Mouse (Mus musculus) hindbrain, embryonic 10.5 days (tissue): ENCODE data around the gene Tubb3. TPM values are rescaled to one million over a fixed set of nuclear protein-coding genes. Genes with fewer than 3 reads are reported as not detected.

ENCODE experiments used
- DNase-seq: peaks from one replicate; pipeline ENCODE4 v3.0.0-alpha.2; 2017; ENCODE audit warnings: low spot score
- H3K27ac ChIP-seq: fragments of 300-500 bp; sonication (generic); 2 replicates; pipeline ENCODE4 v1.5.1; 2016; ENCODE audit warnings: mild to moderate bottlenecking, moderate library complexity
- H3K27me3 ChIP-seq: fragments of 300-500 bp; sonication (generic); 2 replicates; pipeline ENCODE4 v1.6.1; 2016; ENCODE audit warnings: mild to moderate bottlenecking; ENCODE audit not compliant: poor library complexity, insufficient read depth, severe bottlenecking
- H3K36me3 ChIP-seq: fragments of 300-500 bp; sonication (generic); 2 replicates; pipeline ENCODE4 v1.6.1; 2016; ENCODE audit warnings: mild to moderate bottlenecking, moderate library complexity
- H3K4me1 ChIP-seq: fragments of 300-500 bp; sonication (generic); replicated peaks from 2 replicates; pipeline ENCODE4 v1.6.1; 2016; ENCODE audit warnings: mild to moderate bottlenecking
- H3K4me3 ChIP-seq: fragments of 300-500 bp; sonication (generic); 2 replicates; pipeline ENCODE4 v1.5.1; 2016; ENCODE audit warnings: mild to moderate bottlenecking, moderate library complexity
- H3K9me3 ChIP-seq: fragments of 300-500 bp; sonication (generic); 2 replicates; pipeline ENCODE4 v1.6.1; 2016; ENCODE audit warnings: mild to moderate bottlenecking, moderate library complexity
- WGBS: fragments of 180-500 bp; shearing (Covaris S2); methylation state at CpG from one replicate; pipeline ENCODE4 v1.1.7; 2016; 5-methylcytosine and 5-hydroxymethylcytosine counted together
- polyA plus RNA-seq: library from polyadenylated mRNA; unstranded; fragments of >200 nt; fragmentation: Nextera tagmentation; extraction: Ambion mirVana; gene quantifications from 2 replicates; pipeline ENCODE4 v1.2.1, GENCODE M21; 2016

The Tubb3 gene
- polyA plus RNA-seq, 1 experiment from 2014 or later, result 909 TPM

GRCm38 (mm10) chr8:123415967-123416943, 5.0 kb downstream of the Tubb3 start:
- Histone ChIP-seq H3K36me3 (peaks cover 48% of the 10 kb centered on the region), H3K4me1 (peaks cover 46% of the 10 kb centered on the region), H3K27ac (no peak overlapping the region), H3K27me3 (peaks cover 27% of the 10 kb centered on the region), H3K9me3 (no peaks in the 10 kb centered on the region), H3K4me3 (peak overlapping the region; percentile 29; the same call in 1 of the 2 replicates)
- DNase-seq, result no peak
- 71% methylated on average over 8 of the region's 8 CpGs for WGBS

- Histone ChIP-seq H3K27me3 (peaks cover 19% of the 10 kb centered on the region), H3K9me3 (no peaks in the 10 kb centered on the region), H3K27ac (no peak overlapping the region), H3K4me3 (peak overlapping the region; percentile 29; the same call in 1 of the 2 replicates), H3K36me3 (peaks cover 53% of the 10 kb centered on the region), H3K4me1 (peaks cover 38% of the 10 kb centered on the region)
- DNase-seq, result no peak
- 83% methylated on average over 8 of the region's 8 CpGs for WGBS
Measured at GRCm38 (mm10) chr8:123416944-123417555, 5.8 kb downstream of the Tubb3 start.

- peaks cover 53% of the 10 kb centered on the region for H3K36me3 ChIP-seq
- no peaks in the 10 kb centered on the region for H3K27me3 ChIP-seq
- WGBS, result 89% methylated on average over 4 of the region's 4 CpGs
- no peak for DNase-seq
- no peak overlapping the region for H3K4me3 ChIP-seq
- H3K4me1 ChIP-seq, result peaks cover 15% of the 10 kb centered on the region
- H3K27ac ChIP-seq, result no peak overlapping the region
- H3K9me3 ChIP-seq, result no peaks in the 10 kb centered on the region
Measured at GRCm38 (mm10) chr8:123419711-123420110, 8.5 kb downstream of the Tubb3 start.

- Histone ChIP-seq H3K9me3 (no peaks in the 10 kb centered on the region), H3K4me3 (no peak overlapping the region), H3K36me3 (peaks cover 53% of the 10 kb centered on the region), H3K27me3 (no peaks in the 10 kb centered on the region), H3K27ac (no peak overlapping the region), H3K4me1 (peaks cover 15% of the 10 kb centered on the region)
- 93% methylated on average over 34 of the region's 34 CpGs for WGBS
- no peak for DNase-seq
Measured at GRCm38 (mm10) chr8:123420525-123421281, 9.5 kb downstream of the Tubb3 start.

GRCm38 (mm10) chr8:123421325-123421724, 10.1 kb downstream of the Tubb3 start:
- DNase-seq, result no peak
- peaks cover 53% of the 10 kb centered on the region for H3K36me3 ChIP-seq
- H3K9me3 ChIP-seq, result peaks cover 1% of the 10 kb centered on the region; the same call in 1 of the 2 replicates
- peaks cover 12% of the 10 kb centered on the region for H3K4me1 ChIP-seq
- no peak overlapping the region for H3K27ac ChIP-seq
- no peaks in the 10 kb centered on the region for H3K27me3 ChIP-seq
- 92% methylated on average over 19 of the region's 19 CpGs for WGBS
- H3K4me3 ChIP-seq, result no peak overlapping the region

- DNase-seq, result peak; percentile 71
- H3K27me3 ChIP-seq, result no peaks in the 10 kb centered on the region
- H3K4me1 ChIP-seq, result peaks cover 3% of the 10 kb centered on the region; the same call in 1 of the 2 replicates
- peaks cover 45% of the 10 kb centered on the region for H3K36me3 ChIP-seq
- 20% methylated on average over 17 of the region's 17 CpGs for WGBS
- H3K9me3 ChIP-seq, result peaks cover 10% of the 10 kb centered on the region
- no peak overlapping the region for H3K27ac ChIP-seq
- H3K4me3 ChIP-seq, result peak overlapping the region; percentile 18; the same call in 1 of the 2 replicates
Measured at GRCm38 (mm10) chr8:123422056-123422780, 11.0 kb downstream of the Tubb3 start.

GRCm38 (mm10) chr8:123422781-123423159, 11.5 kb downstream of the Tubb3 start:
- Histone ChIP-seq H3K27me3 (no peaks in the 10 kb centered on the region), H3K36me3 (peaks cover 40% of the 10 kb centered on the region), H3K4me3 (no peak overlapping the region; the same call in 1 of the 2 replicates), H3K27ac (no peak overlapping the region), H3K4me1 (no peaks in the 10 kb centered on the region), H3K9me3 (peaks cover 15% of the 10 kb centered on the region)
- DNase-seq, result no peak
- 20% methylated on average over 3 of the region's 3 CpGs for WGBS

- Histone ChIP-seq H3K27me3 (no peaks in the 10 kb centered on the region), H3K9me3 (peaks cover 22% of the 10 kb centered on the region), H3K27ac (no peak within 1 kb of the TSS), H3K4me1 (no peaks in the 10 kb centered on the region), H3K36me3 (peaks cover 34% of the 10 kb centered on the region), H3K4me3 (peak within 1 kb of the TSS; percentile 18; the same call in 1 of the 2 replicates)
- no peak for DNase-seq
- WGBS, result 74% methylated on average over 7 of the region's 7 CpGs
Measured at GRCm38 (mm10) chr8:123423441-123423840, 12.2 kb downstream of the Tubb3 start, which contains the start of gene Def8. TSS of gene Def8 (plus strand) at chr8:123423527.

GRCm38 (mm10) chr8:123426511-123427509, 15.6 kb downstream of the Tubb3 start:
- H3K9me3 ChIP-seq, result peaks cover 52% of the 10 kb centered on the region
- H3K27ac ChIP-seq, result no peak overlapping the region
- H3K36me3 ChIP-seq, result peaks cover under 1% of the 10 kb centered on the region; the same call in 1 of the 2 replicates
- H3K27me3 ChIP-seq, result no peaks in the 10 kb centered on the region
- DNase-seq, result no peak
- 96% methylated on average over 27 of the region's 27 CpGs for WGBS
- H3K4me3 ChIP-seq, result no peak overlapping the region
- no peaks in the 10 kb centered on the region for H3K4me1 ChIP-seq

GRCm38 (mm10) chr8:123427639-123428275, 16.5 kb downstream of the Tubb3 start:
- peaks cover 62% of the 10 kb centered on the region for H3K9me3 ChIP-seq

More at GRCm38 (mm10) chr8:123427639-123428275, 16.5 kb downstream of the Tubb3 start:
- Histone ChIP-seq H3K27ac (no peak overlapping the region), H3K4me3 (no peak overlapping the region), H3K4me1 (no peaks in the 10 kb centered on the region), H3K36me3 (no peaks in the 10 kb centered on the region), H3K27me3 (no peaks in the 10 kb centered on the region)
- no peak for DNase-seq
- 95% methylated on average over 24 of the region's 24 CpGs for WGBS
